Mouse (Mus musculus): ENCODE results near the gene Slbp. TPM values are rescaled to one million over a fixed set of nuclear protein-coding genes. Genes with fewer than 3 reads are reported as not detected.

Slbp gene
- polyA plus RNA-seq, 1 experiment from 2014 or later = 81.2 TPM

- peak; percentile 71; the same call in 1 of the 2 replicates for TF ChIP-seq EP300 (IDR thresholded peaks at IDR 0.05)
- TF ChIP-seq CTCF (IDR thresholded peaks at IDR 0.05) = no peak
- Histone ChIP-seq H3K9ac (replicated peaks; ENCODE audit: low read depth) (0 out of 2 replicates have a peak overlapping the region, but pooled peaks have one; percentile 9), H3K4me3 (ENCODE audit: low read depth, low read length) (no peak overlapping the region), H3K27me3 (replicated peaks; ENCODE audit: insufficient read depth, low read length) (no peaks in the 10 kb centered on the region), H3K9me3 (ENCODE audit: low read length) (no peaks in the 10 kb centered on the region), H3K27ac (ENCODE audit: low read length) (peak overlapping the region; percentile 92), H3K4me1 (ENCODE audit: insufficient read depth, low read depth, low read length) (peaks cover 54% of the 10 kb centered on the region), H3K36me3 (ENCODE audit: insufficient read depth, low read length) (no peaks in the 10 kb centered on the region), H3K4me2 (replicated peaks; ENCODE audit: low read depth, low read length) (0 out of 2 replicates have a peak overlapping the region, but pooled peaks have one; percentile 14)
- 49% methylated on average over 5 of the region's 5 CpGs for WGBS
- DNase-seq (ENCODE audit: low spot score) = peak; percentile 90
- ATAC-seq = peak; percentile 69
Observed at GRCm38 (mm10) chr5:33696430-33696829, 44.1 kb upstream of the Slbp start.

GRCm38 (mm10) chr5:33695718-33696121, 43.3 kb upstream of the Slbp start:
- WGBS = 7% methylated on average over 22 of the region's 24 CpGs
- DNase-seq (ENCODE audit: low spot score) = peak; percentile 50
- H3K27ac ChIP-seq (ENCODE audit: low read length) = peak overlapping the region; percentile 92
- H3K36me3 ChIP-seq (ENCODE audit: insufficient read depth, low read length) = no peaks in the 10 kb centered on the region
- peak overlapping the region; percentile 51 for H3K9ac ChIP-seq (replicated peaks; ENCODE audit: low read depth)
- peak overlapping the region; percentile 75 for H3K4me2 ChIP-seq (replicated peaks; ENCODE audit: low read depth, low read length)
- no peaks in the 10 kb centered on the region for H3K27me3 ChIP-seq (replicated peaks; ENCODE audit: insufficient read depth, low read length)
- ATAC-seq = peak; percentile 15
- H3K4me3 ChIP-seq (ENCODE audit: low read depth, low read length) = peak overlapping the region; percentile 41
- no peaks in the 10 kb centered on the region for H3K9me3 ChIP-seq (ENCODE audit: low read length)
- H3K4me1 ChIP-seq (ENCODE audit: insufficient read depth, low read depth, low read length) = peaks cover 47% of the 10 kb centered on the region
- TF ChIP-seq EP300 (IDR thresholded peaks at IDR 0.05) (no peak), CTCF (IDR thresholded peaks at IDR 0.05) (no peak)

DNA sequence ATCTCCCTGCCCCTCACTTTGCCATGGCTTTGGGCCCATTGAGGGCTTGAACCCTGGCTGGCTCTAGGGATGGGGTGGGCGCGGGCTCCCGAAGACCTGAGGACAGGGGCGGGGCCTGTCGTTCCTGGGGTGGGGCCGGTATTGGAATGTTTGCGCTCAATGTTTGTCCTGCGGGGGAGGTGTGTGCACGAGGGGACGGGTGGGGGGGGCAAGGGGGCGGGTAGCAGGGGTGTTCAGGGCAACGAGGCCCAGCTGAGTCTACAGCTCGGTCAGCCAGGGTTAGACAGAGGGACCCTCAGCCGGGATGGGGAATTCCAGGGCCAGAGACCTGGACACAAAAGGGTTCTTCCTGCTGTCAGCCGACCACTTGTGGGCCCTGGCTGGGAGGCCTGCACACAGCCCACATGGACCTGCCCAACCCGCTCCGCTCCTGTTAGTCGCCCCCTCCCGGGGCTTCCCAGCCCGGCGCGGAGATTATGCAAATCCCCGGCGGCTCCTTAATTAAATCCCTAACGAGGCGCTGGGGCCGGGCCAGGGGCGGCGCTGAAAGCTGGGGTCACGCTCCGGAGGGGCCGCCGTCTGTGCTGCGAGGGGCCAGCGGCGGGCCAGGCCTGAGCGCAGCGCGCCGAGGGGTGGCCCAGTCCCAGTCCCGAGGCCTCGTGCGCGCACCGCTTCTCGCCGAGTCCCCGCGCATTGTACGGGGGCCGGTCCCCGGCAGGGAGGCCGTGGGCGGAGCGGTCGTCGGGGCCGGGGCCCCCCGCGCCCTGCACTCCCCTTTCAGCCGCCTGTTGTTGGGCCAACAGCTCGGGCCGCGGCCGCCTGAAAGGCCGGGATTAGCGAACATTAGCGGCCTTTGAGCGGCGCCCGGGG, 42.7 kb upstream of the Slbp start:
- Histone ChIP-seq H3K4me2 (replicated peaks; ENCODE audit: low read depth, low read length) (peak overlapping the region; percentile 75), H3K9ac (replicated peaks; ENCODE audit: low read depth) (peak overlapping the region; percentile 51), H3K27me3 (replicated peaks; ENCODE audit: insufficient read depth, low read length) (no peaks in the 10 kb centered on the region), H3K4me1 (ENCODE audit: insufficient read depth, low read depth, low read length) (peaks cover 44% of the 10 kb centered on the region), H3K4me3 (ENCODE audit: low read depth, low read length) (peak overlapping the region; percentile 41), H3K9me3 (ENCODE audit: low read length) (no peaks in the 10 kb centered on the region), H3K27ac (ENCODE audit: low read length) (peak overlapping the region; percentile 92), H3K36me3 (ENCODE audit: insufficient read depth, low read length) (no peaks in the 10 kb centered on the region)
- DNase-seq (ENCODE audit: low spot score) (peak; percentile 80), ATAC-seq (peak; percentile 55)
- no peak for TF ChIP-seq EP300 (IDR thresholded peaks at IDR 0.05)
- 0 out of 2 replicates have a peak, but pooled peaks have one; percentile 10 for TF ChIP-seq CTCF (IDR thresholded peaks at IDR 0.05)
- 2% methylated on average over 49 of the region's 71 CpGs for WGBS

- DNase-seq (ENCODE audit: low spot score) (peak; percentile 73), ATAC-seq (no peak; the same call in 1 of the 2 replicates)
- Histone ChIP-seq H3K36me3 (ENCODE audit: insufficient read depth, low read length) (no peaks in the 10 kb centered on the region), H3K4me1 (ENCODE audit: insufficient read depth, low read depth, low read length) (peaks cover 46% of the 10 kb centered on the region), H3K9me3 (ENCODE audit: low read length) (no peaks in the 10 kb centered on the region), H3K27me3 (replicated peaks; ENCODE audit: insufficient read depth, low read length) (no peaks in the 10 kb centered on the region), H3K27ac (ENCODE audit: low read length) (peak overlapping the region; percentile 92), H3K4me3 (ENCODE audit: low read depth, low read length) (no peak overlapping the region), H3K9ac (replicated peaks; ENCODE audit: low read depth) (no peak overlapping the region), H3K4me2 (replicated peaks; ENCODE audit: low read depth, low read length) (peak overlapping the region; percentile 75; the same call in 1 of the 2 replicates)
- no peak for TF ChIP-seq EP300 (IDR thresholded peaks at IDR 0.05)
- no peak for TF ChIP-seq CTCF (IDR thresholded peaks at IDR 0.05)
- 40% methylated on average over 9 of the region's 9 CpGs for WGBS
Observed at GRCm38 (mm10) chr5:33694461-33694847, 42.1 kb upstream of the Slbp start.

- no peak overlapping the region for H3K4me3 ChIP-seq (ENCODE audit: low read depth, low read length)
- H3K4me1 ChIP-seq (ENCODE audit: insufficient read depth, low read depth, low read length) = peaks cover 50% of the 10 kb centered on the region
- peak overlapping the region; percentile 81 for H3K27ac ChIP-seq (ENCODE audit: low read length)
- no peaks in the 10 kb centered on the region for H3K36me3 ChIP-seq (ENCODE audit: insufficient read depth, low read length)
- no peaks in the 10 kb centered on the region for H3K27me3 ChIP-seq (replicated peaks; ENCODE audit: insufficient read depth, low read length)
- peak; percentile 44 for TF ChIP-seq CTCF (IDR thresholded peaks at IDR 0.05)
- no peak for TF ChIP-seq EP300 (IDR thresholded peaks at IDR 0.05)
- ATAC-seq (peak; percentile 4; the same call in 1 of the 2 replicates), DNase-seq (ENCODE audit: low spot score) (peak; percentile 84)
- H3K4me2 ChIP-seq (replicated peaks; ENCODE audit: low read depth, low read length) = no peak overlapping the region
- no peaks in the 10 kb centered on the region for H3K9me3 ChIP-seq (ENCODE audit: low read length)
- 9% methylated on average over 24 of the region's 24 CpGs for WGBS
- H3K9ac ChIP-seq (replicated peaks; ENCODE audit: low read depth) = no peak overlapping the region
Observed at GRCm38 (mm10) chr5:33692393-33692792, 40.0 kb upstream of the Slbp start.

- Histone ChIP-seq H3K27ac (ENCODE audit: low read length) (peak overlapping the region; percentile 86), H3K4me3 (ENCODE audit: low read depth, low read length) (no peak overlapping the region), H3K27me3 (replicated peaks; ENCODE audit: insufficient read depth, low read length) (no peaks in the 10 kb centered on the region), H3K9me3 (ENCODE audit: low read length) (no peaks in the 10 kb centered on the region), H3K36me3 (ENCODE audit: insufficient read depth, low read length) (no peaks in the 10 kb centered on the region), H3K9ac (replicated peaks; ENCODE audit: low read depth) (no peak overlapping the region), H3K4me2 (replicated peaks; ENCODE audit: low read depth, low read length) (0 out of 2 replicates have a peak overlapping the region, but pooled peaks have one; percentile 8), H3K4me1 (ENCODE audit: insufficient read depth, low read depth, low read length) (peaks cover 36% of the 10 kb centered on the region)
- peak; percentile 72 for DNase-seq (ENCODE audit: low spot score)
- peak; percentile 74 for ATAC-seq
- TF ChIP-seq CTCF (IDR thresholded peaks at IDR 0.05) (no peak), EP300 (IDR thresholded peaks at IDR 0.05) (no peak)
- 61% methylated on average over 11 of the region's 11 CpGs for WGBS
Observed at GRCm38 (mm10) chr5:33689852-33690645, 37.7 kb upstream of the Slbp start.

Measured in lung, postnatal 0 days (tissue).